19 mouse cellular contexts compared by ENCODE assay signal in the genomic region with DNA sequence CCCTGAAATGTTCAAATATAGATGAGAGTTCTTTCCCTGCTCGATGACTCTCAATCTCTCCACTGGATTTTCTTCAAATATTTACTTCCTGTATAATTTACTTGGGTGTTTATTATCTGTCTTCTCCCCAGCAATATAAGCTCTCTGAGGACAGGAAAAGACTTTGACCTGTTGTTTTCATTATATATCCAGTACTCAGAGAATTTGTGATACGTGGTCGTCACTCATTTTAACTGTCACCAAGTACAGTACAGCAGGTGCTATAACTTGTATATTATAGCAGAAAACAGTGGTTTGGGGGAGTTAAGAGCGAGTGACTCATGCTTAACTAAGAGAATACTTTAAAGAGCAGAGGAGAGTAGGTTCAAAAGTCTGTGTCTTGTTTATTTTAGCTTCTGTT.
"Had no signal": no experiment of that assay in that cellular context is flagged by ENCODE, and none has a peak within 500 bp of the region (broad histone marks: within the 10 kb centered on the region; RNA-seq: fewer than 3 reads in every experiment).

No protein-coding gene starts in this region.

- H3K4me1 ChIP-seq: liver, embryonic 15.5 days; midbrain, embryonic 10.5 days; midbrain, embryonic 13.5 days; midbrain, embryonic 15.5 days; neural tube, embryonic 13.5 days; neural tube, embryonic 15.5 days had no signal

- H3K9me3 ChIP-seq: liver, embryonic 15.5 days; midbrain, embryonic 10.5 days; midbrain, embryonic 13.5 days; midbrain, embryonic 15.5 days; neural tube, embryonic 13.5 days; neural tube, embryonic 15.5 days had no signal

- H3K27ac ChIP-seq: liver, embryonic 15.5 days; midbrain, embryonic 10.5 days; midbrain, embryonic 13.5 days; midbrain, embryonic 15.5 days; neural tube, embryonic 13.5 days; neural tube, embryonic 15.5 days had no signal

- ATAC-seq: midbrain, embryonic 13.5 days; midbrain, embryonic 15.5 days had no signal

- H3K36me3 ChIP-seq: liver, embryonic 15.5 days; midbrain, embryonic 10.5 days; midbrain, embryonic 13.5 days; midbrain, embryonic 15.5 days; neural tube, embryonic 13.5 days; neural tube, embryonic 15.5 days had no signal

- H3K9ac ChIP-seq: liver, embryonic 15.5 days; lung, embryonic 14.5 days; midbrain, embryonic 13.5 days; midbrain, embryonic 15.5 days; neural tube, embryonic 13.5 days; neural tube, embryonic 15.5 days had no signal

- H3K4me3 ChIP-seq: liver, embryonic 15.5 days; midbrain, embryonic 10.5 days; midbrain, embryonic 13.5 days; midbrain, embryonic 15.5 days; myocyte; neural tube, embryonic 13.5 days; neural tube, embryonic 15.5 days had no signal

- H3K4me2 ChIP-seq: liver, embryonic 15.5 days; lung, embryonic 14.5 days; midbrain, embryonic 13.5 days; midbrain, embryonic 15.5 days; neural tube, embryonic 13.5 days; neural tube, embryonic 15.5 days had no signal

- H3K27me3 ChIP-seq: liver, embryonic 15.5 days; midbrain, embryonic 13.5 days; midbrain, embryonic 15.5 days; neural tube, embryonic 13.5 days; neural tube, embryonic 15.5 days had no signal

- DNase-seq: lung, adult 18-20 months; lung, embryonic 14.5 days; lung, postnatal 10 days; lung, postnatal 4 days; retina, postnatal 1 day; right cerebral cortex, adult 18-20 months; right cerebral cortex, postnatal 25 days; right cerebral cortex, postnatal 4 days; spleen, adult 18-20 months; thymus, adult 18-20 months; thymus, postnatal 14 days; thymus, postnatal 36 days had no signal
